Mouse (Mus musculus) liver, embryonic 14.5 days (tissue): ENCODE data around the gene Akap13. TPM values are rescaled to one million over a fixed set of nuclear protein-coding genes. Genes with fewer than 3 reads are reported as not detected.

Source experiments
- ATAC-seq: fragments of 200-750 bp; cut with Nextera tagmentation; 2 replicates; pipeline ENCODE4 v1.8.0; 2017; ENCODE audit warnings: moderate number of reproducible peaks, mild to moderate bottlenecking, moderate library complexity; ENCODE audit not compliant: insufficient read depth
- DNase-seq, 3 experiments: peaks; one replicate each; pipeline ENCODE4 v3.0.0-alpha.2; 2012 to 2013; ENCODE audit warnings: low read depth in 3 of 3, low spot score in 3 of 3
- H3K27ac ChIP-seq: fragments of 300-500 bp; sonication (generic); 2 replicates; pipeline ENCODE4 v1.5.1; 2014; ENCODE audit warnings: moderate library complexity, mild to moderate bottlenecking, control low read depth, inconsistent platforms
- H3K27me3 ChIP-seq: fragments of 300-500 bp; sonication (generic); 2 replicates; pipeline ENCODE4 v1.6.1; 2014; ENCODE audit warnings: mild to moderate bottlenecking, low read length, moderate library complexity; ENCODE audit not compliant: control insufficient read depth, insufficient read depth
- H3K36me3 ChIP-seq: fragments of 300-500 bp; sonication (generic); replicated peaks from 2 replicates; pipeline ENCODE4 v1.6.1; 2014; ENCODE audit warnings: low read depth; ENCODE audit not compliant: control insufficient read depth, insufficient read depth
- H3K4me1 ChIP-seq, 2 experiments: fragments of 200-500 bp in 1 of 2; fragments of 300-500 bp in 1 of 2; sonication (generic) in 1 of 2; replicated peaks; 2 replicates each; pipeline ENCODE4 v1.6.1; 2012 to 2014; ENCODE audit warnings: antibody characterized with exemption in 1 of 2, inconsistent platforms in 1 of 2, low read length in 1 of 2; ENCODE audit not compliant: control insufficient read depth in 2 of 2, insufficient read depth in 2 of 2
- H3K4me2 ChIP-seq: fragments of 300-500 bp; sonication (generic); 2 replicates; pipeline ENCODE4 v1.6.1; 2014; ENCODE audit warnings: low read depth, mild to moderate bottlenecking, control low read depth, moderate library complexity
- H3K4me3 ChIP-seq, 2 experiments: fragments of 200-500 bp in 1 of 2; fragments of 300-500 bp in 1 of 2; sonication (generic) in 1 of 2; 2 replicates each; pipeline ENCODE4 v1.5.1; 2012 to 2014; ENCODE audit warnings: low read depth in 2 of 2, low read length in 2 of 2, mild to moderate bottlenecking in 2 of 2, control low read depth in 1 of 2, inconsistent platforms in 1 of 2, moderate library complexity in 1 of 2; ENCODE audit not compliant: insufficient read depth in 1 of 2
- H3K9ac ChIP-seq: fragments of 300-500 bp; sonication (generic); replicated peaks from 2 replicates; pipeline ENCODE4 v1.6.1; 2014; ENCODE audit warnings: mild to moderate bottlenecking, control low read depth, moderate library complexity
- H3K9me3 ChIP-seq: fragments of 300-500 bp; sonication (generic); 2 replicates; pipeline ENCODE4 v1.6.1; 2016; ENCODE audit warnings: low read length, mixed read lengths; ENCODE audit not compliant: control insufficient read depth
- CTCF ChIP-seq: IDR thresholded peaks from 2 replicates; pipeline ENCODE4 v1.5.1; 2016; ENCODE audit warnings: antibody characterized with exemption, low read depth, control low read depth
- EP300 ChIP-seq: IDR thresholded peaks from 2 replicates; pipeline ENCODE4 v1.6.1; 2016; ENCODE audit warnings: antibody characterized with exemption, low read depth
- WGBS: fragments of 180-500 bp; shearing (Covaris S2); extraction: QIAGEN DNeasy Blood & Tissue Kit; methylation state at CpG from one replicate; pipeline ENCODE4 v1.1.7; 2014; ENCODE audit not compliant: insufficient replicate concordance; 5-methylcytosine and 5-hydroxymethylcytosine counted together
- polyA plus RNA-seq, 2 experiments: library from polyadenylated mRNA; depleted of rRNA in 1 of 2; stranded (reverse) in 1 of 2; unstranded in 1 of 2; fragments of >200 nt; fragmentation: Nextera tagmentation in 1 of 2; extraction: Ambion mirVana in 1 of 2; gene quantifications; 2 replicates each; pipeline versions ENCODE4 v1.2.1 to v1.2.3; 2012 to 2014

Akap13 gene
- polyA plus RNA-seq, 2 experiments = 9.0 to 28.1 TPM

DNA sequence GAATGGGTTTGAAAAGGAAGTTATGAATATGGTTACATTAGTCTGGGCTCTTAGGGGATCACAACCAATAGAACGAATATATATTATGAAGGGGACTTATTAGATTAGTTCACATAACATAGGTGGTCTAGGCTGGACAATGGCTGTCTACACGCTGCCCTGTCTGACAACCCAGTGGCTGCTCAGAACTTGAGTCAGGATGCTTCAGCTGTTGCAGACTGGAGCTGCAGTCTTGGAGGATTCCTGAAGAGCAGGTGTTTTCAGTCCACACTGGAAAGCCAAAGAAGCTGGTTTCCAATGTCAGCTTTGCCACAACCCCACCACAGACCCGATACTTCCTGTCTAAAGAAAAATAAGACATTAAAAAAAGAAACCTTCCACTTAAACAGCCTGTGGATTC is 23.3 kb upstream of the Akap13 start:
- Histone ChIP-seq H3K9me3 (no peaks in the 10 kb centered on the region), H3K4me3 (no peak overlapping the region), H3K36me3 (no peaks in the 10 kb centered on the region), H3K27me3 (no peaks in the 10 kb centered on the region), H3K27ac (no peak overlapping the region), H3K4me2 (no peak overlapping the region), H3K9ac (no peak overlapping the region), H3K4me1 (no peaks in the 10 kb centered on the region)
- WGBS = 44% methylated on average over 3 of the region's 3 CpGs
- ATAC-seq = no peak
- no peak for TF ChIP-seq CTCF
- DNase-seq = no peak

DNA sequence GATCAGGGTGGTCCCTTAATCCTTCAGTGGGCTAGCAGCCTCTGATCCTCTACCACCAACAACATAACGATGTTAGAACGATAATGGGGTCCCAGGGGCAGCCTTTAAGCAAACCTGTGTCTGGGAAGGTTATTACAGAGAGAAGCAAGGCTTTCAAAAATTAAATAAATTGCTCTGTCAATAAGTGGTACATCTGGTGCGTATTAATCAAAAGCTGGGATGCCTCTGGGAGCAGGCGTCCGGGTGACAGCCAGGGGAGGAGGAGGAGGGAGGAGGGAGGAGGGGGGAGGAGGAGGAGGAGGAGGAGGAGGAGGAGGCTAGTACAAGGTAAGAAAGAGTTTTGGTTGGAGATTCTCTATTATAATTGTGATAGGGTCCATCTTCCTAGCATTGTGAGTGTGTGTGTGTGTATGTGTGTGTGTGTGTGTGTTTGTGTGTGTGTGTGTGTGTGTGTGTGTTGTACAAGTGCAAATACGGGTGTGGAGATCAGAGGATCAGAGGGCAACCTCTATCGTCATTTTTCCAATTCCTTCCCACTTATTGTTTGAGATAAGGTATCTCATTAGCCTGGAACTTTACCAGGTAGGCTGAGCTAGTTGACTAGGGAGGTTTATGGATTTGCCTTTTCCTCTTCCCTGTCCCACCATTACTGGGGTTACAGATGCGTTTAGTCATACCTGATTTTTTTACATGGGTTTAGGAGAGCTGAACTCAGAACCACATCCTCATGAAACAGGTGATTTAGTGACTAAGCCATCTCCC is 18.7 kb upstream of the Akap13 start:
- H3K9ac ChIP-seq = no peak overlapping the region
- no peak for ATAC-seq

DNA sequence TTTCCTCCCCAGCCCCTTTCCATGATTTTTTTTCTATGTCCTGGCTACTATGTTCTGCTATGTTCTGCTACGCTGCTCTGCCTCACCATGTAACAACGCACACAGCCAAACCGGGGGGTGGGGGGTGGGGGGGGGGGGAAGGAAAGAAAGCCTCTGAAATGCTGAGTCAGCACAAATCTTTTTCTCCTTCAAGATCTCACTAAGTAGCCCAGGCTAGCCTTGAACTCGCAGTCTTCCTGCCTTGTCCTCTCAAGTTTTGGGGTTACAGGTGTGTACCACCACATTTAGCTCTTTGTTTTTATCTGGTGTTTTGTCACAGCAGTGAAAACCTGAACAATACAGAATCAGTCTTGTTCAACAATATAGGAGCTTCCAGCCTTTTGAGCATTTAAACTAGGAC is 15.8 kb upstream of the Akap13 start:
- DNase-seq (no peak), ATAC-seq (no peak)
- TF ChIP-seq CTCF (no peak), EP300 (no peak)

More for the DNA sequence above, 18.7 kb upstream of the Akap13 start:
- TF ChIP-seq EP300 (no peak), CTCF (no peak)
- Histone ChIP-seq H3K4me1 (no peaks in the 10 kb centered on the region), H3K36me3 (no peaks in the 10 kb centered on the region), H3K9me3 (no peaks in the 10 kb centered on the region), H3K4me3 (no peak overlapping the region), H3K27ac (no peak overlapping the region), H3K27me3 (no peaks in the 10 kb centered on the region), H3K4me2 (no peak overlapping the region)
- 61% methylated on average over 8 of the region's 8 CpGs for WGBS
- DNase-seq = no peak

DNA sequence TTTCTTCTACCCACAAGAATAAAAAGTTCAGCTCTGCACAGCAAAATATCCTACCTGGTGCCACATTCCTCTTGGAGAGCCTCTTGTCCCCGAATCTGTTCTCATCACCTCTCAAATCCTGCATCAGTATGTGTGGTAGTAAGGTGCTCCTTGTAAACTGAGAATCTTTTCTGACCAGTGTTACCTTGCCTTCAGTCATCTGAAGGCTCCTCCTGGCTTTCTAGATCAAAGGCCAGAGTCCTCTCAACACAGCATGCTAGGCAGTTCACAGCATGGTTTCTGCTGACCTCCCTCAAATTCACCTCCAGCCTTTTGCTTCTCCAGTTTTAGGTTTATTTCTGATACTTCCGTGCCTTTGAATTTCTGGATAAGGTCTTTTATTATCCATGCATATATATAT is 15.1 kb upstream of the Akap13 start:
- Histone ChIP-seq H3K4me2 (no peak overlapping the region), H3K4me3 (no peak overlapping the region), H3K27ac (no peak overlapping the region), H3K36me3 (no peaks in the 10 kb centered on the region), H3K9me3 (no peaks in the 10 kb centered on the region), H3K27me3 (no peaks in the 10 kb centered on the region), H3K9ac (no peak overlapping the region), H3K4me1 (no peaks in the 10 kb centered on the region)
- 45% methylated on average over 2 of the region's 2 CpGs for WGBS
- ATAC-seq (no peak), DNase-seq (no peak)
- no peak for TF ChIP-seq EP300
- TF ChIP-seq CTCF = no peak

More for the DNA sequence above, 15.8 kb upstream of the Akap13 start:
- Histone ChIP-seq H3K4me3 (no peak overlapping the region), H3K9me3 (no peaks in the 10 kb centered on the region), H3K27me3 (no peaks in the 10 kb centered on the region), H3K9ac (no peak overlapping the region), H3K27ac (no peak overlapping the region), H3K4me1 (no peaks in the 10 kb centered on the region), H3K4me2 (no peak overlapping the region), H3K36me3 (no peaks in the 10 kb centered on the region)
- 66% methylated on average over 4 of the region's 4 CpGs for WGBS

DNA sequence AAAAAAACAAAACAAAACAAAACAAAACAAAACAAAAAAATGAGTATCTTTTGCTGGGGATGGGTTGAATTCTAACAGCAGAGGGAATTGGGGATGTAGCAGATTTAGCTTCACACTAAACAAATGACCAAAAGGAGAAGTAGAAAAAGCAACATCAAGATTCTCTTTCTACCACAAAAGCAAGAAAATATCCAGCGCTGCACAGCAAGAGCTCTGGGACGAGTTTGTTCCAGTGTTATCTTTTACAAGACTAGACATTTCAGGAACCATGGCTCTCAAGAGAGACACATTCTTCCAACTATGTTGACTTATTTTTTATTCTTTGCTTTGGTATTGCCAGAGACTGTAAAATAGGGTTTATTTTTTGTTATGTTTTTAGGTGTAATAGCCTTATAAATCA is 13.4 kb upstream of the Akap13 start:
- Histone ChIP-seq H3K27me3 (no peaks in the 10 kb centered on the region), H3K4me2 (no peak overlapping the region), H3K4me3 (no peak overlapping the region), H3K36me3 (no peaks in the 10 kb centered on the region), H3K9me3 (no peaks in the 10 kb centered on the region), H3K27ac (no peak overlapping the region), H3K9ac (no peak overlapping the region), H3K4me1 (no peaks in the 10 kb centered on the region)
- 30% methylated on average over 2 of the region's 2 CpGs for WGBS
- no peak for DNase-seq
- no peak for TF ChIP-seq CTCF
- TF ChIP-seq EP300 = no peak
- no peak for ATAC-seq
